Mouse (Mus musculus) testis, adult 2 months (tissue): ENCODE measurements around the gene Rpl36-ps4.

Experiments
- CTCF ChIP-seq: fragments of 200-500 bp; IDR thresholded peaks from 2 replicates; pipeline ENCODE4 v1.5.1; 2012; ENCODE audit warnings: low read depth, mild to moderate bottlenecking, inconsistent platforms, low read length, moderate library complexity; ENCODE audit not compliant: control insufficient read depth, insufficient read depth, insufficient replicate concordance
- POLR2A ChIP-seq: fragments of 200-500 bp; IDR thresholded peaks from 2 replicates; pipeline ENCODE4 v1.6.1; 2012; ENCODE audit warnings: low read depth, mild to moderate bottlenecking, inconsistent platforms, low read length, moderate library complexity; ENCODE audit not compliant: control insufficient read depth

GRCm38 (mm10) chr17:87948965-87949584 lies 28.3 kb downstream of the Rpl36-ps4 start:
- TF ChIP-seq POLR2A (no peak), CTCF (peak; percentile 99)
